Mouse (Mus musculus) midbrain, embryonic 15.5 days (tissue): ENCODE data around the gene Smagp. TPM values are rescaled to one million over a fixed set of nuclear protein-coding genes. Genes with fewer than 3 reads are reported as not detected.
"Not testable (repeated sequence)": the region's sequence is repeated elsewhere in the genome, so short reads cannot be mapped to it uniquely, and the experiment has no call there.

Source experiments
- ATAC-seq: fragments of 200-750 bp; cut with Nextera tagmentation; replicated peaks from 2 replicates; pipeline ENCODE4 v1.8.0; 2017; ENCODE audit warnings: moderate TSS enrichment
- H3K27ac ChIP-seq: fragments of 300-500 bp; sonication (generic); 2 replicates; pipeline ENCODE4 v1.5.1; 2015; ENCODE audit warnings: mild to moderate bottlenecking, inconsistent platforms
- H3K27me3 ChIP-seq: fragments of 300-500 bp; sonication (generic); replicated peaks from 2 replicates; pipeline ENCODE4 v1.6.1; 2015; ENCODE audit warnings: inconsistent platforms
- H3K36me3 ChIP-seq: fragments of 300-500 bp; sonication (generic); replicated peaks from 2 replicates; pipeline ENCODE4 v1.6.1; 2015; ENCODE audit warnings: inconsistent platforms
- H3K4me1 ChIP-seq: fragments of 300-500 bp; sonication (generic); 2 replicates; pipeline ENCODE4 v1.6.1; 2015; ENCODE audit warnings: inconsistent platforms
- H3K4me2 ChIP-seq: fragments of 300-500 bp; sonication (generic); 2 replicates; pipeline ENCODE4 v1.6.1; 2015; ENCODE audit warnings: inconsistent platforms, mild to moderate bottlenecking, moderate library complexity
- H3K4me3 ChIP-seq: fragments of 300-500 bp; sonication (generic); 2 replicates; pipeline ENCODE4 v1.5.1; 2015; ENCODE audit warnings: mild to moderate bottlenecking, inconsistent platforms
- H3K9ac ChIP-seq: fragments of 300-500 bp; sonication (generic); 2 replicates; pipeline ENCODE4 v1.6.1; 2015; ENCODE audit warnings: mild to moderate bottlenecking, inconsistent platforms
- H3K9me3 ChIP-seq: fragments of 300-500 bp; sonication (generic); 2 replicates; pipeline ENCODE4 v1.6.1; 2016; ENCODE audit warnings: inconsistent platforms
- WGBS: fragments of 180-500 bp; shearing (Covaris S2); methylation state at CpG from one replicate; pipeline ENCODE4 v1.1.7; 2015; ENCODE audit warnings: mixed read lengths; 5-methylcytosine and 5-hydroxymethylcytosine counted together
- polyA plus RNA-seq: library from polyadenylated mRNA; unstranded; fragments of >200 nt; fragmentation: Nextera tagmentation; extraction: Ambion mirVana; gene quantifications from 2 replicates; pipeline ENCODE4 v1.2.1, GENCODE M21; 2015

Smagp gene
- polyA plus RNA-seq, 1 experiment from 2014 or later, result 4.0 TPM

GRCm38 (mm10) chr15:100615825-100616220, 20.9 kb downstream of the Smagp start:
- Histone ChIP-seq H3K4me3 (peak overlapping the region; percentile 95), H3K36me3 (peaks cover 17% of the 10 kb centered on the region), H3K4me1 (peaks cover 25% of the 10 kb centered on the region), H3K4me2 (peak overlapping the region; percentile 82), H3K9me3 (no peaks in the 10 kb centered on the region), H3K9ac (peak overlapping the region; percentile 90), H3K27ac (peak overlapping the region; percentile 98), H3K27me3 (no peaks in the 10 kb centered on the region)
- WGBS, result under 1% methylated on average over 43 of the region's 43 CpGs
- peak; percentile 90 for ATAC-seq

GRCm38 (mm10) chr15:100614996-100615824, 21.5 kb downstream of the Smagp start, which contains the start of gene Dazap2:
Gene Dazap2 (plus strand): TSS chr15:100615349.
- WGBS, result under 1% methylated on average over 88 of the region's 99 CpGs

GRCm38 (mm10) chr15:100614218-100614995, 22.3 kb downstream of the Smagp start:
- ATAC-seq, result peak; percentile 5
- Histone ChIP-seq H3K36me3 (peaks cover 9% of the 10 kb centered on the region), H3K4me3 (peak overlapping the region; percentile 95), H3K27me3 (no peaks in the 10 kb centered on the region), H3K9me3 (no peaks in the 10 kb centered on the region), H3K4me2 (peak overlapping the region; percentile 88), H3K4me1 (peaks cover 26% of the 10 kb centered on the region), H3K9ac (peak overlapping the region; percentile 90), H3K27ac (peak overlapping the region; percentile 98)
- WGBS, result 10% methylated on average over 43 of the region's 43 CpGs

More at GRCm38 (mm10) chr15:100614996-100615824, 21.5 kb downstream of the Smagp start, which contains the start of gene Dazap2:
- peak; percentile 89 for ATAC-seq
- Histone ChIP-seq H3K9ac (peak within 1 kb of the TSS; percentile 90), H3K4me1 (peaks cover 25% of the 10 kb centered on the region), H3K4me3 (peak within 1 kb of the TSS; percentile 95), H3K36me3 (peaks cover 11% of the 10 kb centered on the region), H3K4me2 (peak within 1 kb of the TSS; percentile 88), H3K27me3 (no peaks in the 10 kb centered on the region), H3K27ac (peak within 1 kb of the TSS; percentile 98), H3K9me3 (no peaks in the 10 kb centered on the region)

- peaks cover 5% of the 10 kb centered on the region for H3K36me3 ChIP-seq
- peak overlapping the region; percentile 36 for H3K4me2 ChIP-seq
- H3K27ac ChIP-seq, result no peak overlapping the region
- H3K27me3 ChIP-seq, result no peaks in the 10 kb centered on the region
- peaks cover 28% of the 10 kb centered on the region for H3K4me1 ChIP-seq
- no peak overlapping the region for H3K9ac ChIP-seq
- WGBS, result 10% methylated on average over 16 of the region's 16 CpGs
- H3K9me3 ChIP-seq, result no peaks in the 10 kb centered on the region
- 0 out of 2 replicates have a peak overlapping the region, but pooled peaks have one; percentile 14 for H3K4me3 ChIP-seq
- ATAC-seq, result no peak
Measured at GRCm38 (mm10) chr15:100613584-100613983, 23.2 kb downstream of the Smagp start.

- no peak overlapping the region for H3K27ac ChIP-seq
- peaks cover 28% of the 10 kb centered on the region for H3K4me1 ChIP-seq
- no peaks in the 10 kb centered on the region for H3K9me3 ChIP-seq
- H3K4me3 ChIP-seq, result no peak overlapping the region
- H3K4me2 ChIP-seq, result no peak overlapping the region
- H3K27me3 ChIP-seq, result no peaks in the 10 kb centered on the region
- 77% methylated on average over 2 of the region's 2 CpGs for WGBS
- H3K36me3 ChIP-seq, result no peaks in the 10 kb centered on the region
- ATAC-seq, result no peak
- H3K9ac ChIP-seq, result no peak overlapping the region
Measured at GRCm38 (mm10) chr15:100612432-100612831, 24.3 kb downstream of the Smagp start.

- Histone ChIP-seq H3K4me2 (no peak overlapping the region), H3K4me1 (peaks cover 26% of the 10 kb centered on the region), H3K9ac (no peak overlapping the region), H3K36me3 (no peaks in the 10 kb centered on the region), H3K9me3 (no peaks in the 10 kb centered on the region), H3K27ac (no peak overlapping the region), H3K27me3 (no peaks in the 10 kb centered on the region), H3K4me3 (no peak overlapping the region)
- no peak for ATAC-seq
- 89% methylated on average over 7 of the region's 7 CpGs for WGBS
Measured at GRCm38 (mm10) chr15:100611951-100612350, 24.8 kb downstream of the Smagp start.

GRCm38 (mm10) chr15:100606677-100607076, 30.1 kb downstream of the Smagp start:
- H3K9me3 ChIP-seq, H3K27ac ChIP-seq, H3K9ac ChIP-seq, ATAC-seq, H3K27me3 ChIP-seq, H3K36me3 ChIP-seq, H3K4me3 ChIP-seq, H3K4me2 ChIP-seq: not testable (repeated sequence)
- WGBS, result 94% methylated on average over 8 of the region's 8 CpGs
- H3K4me1 ChIP-seq, result peaks cover 15% of the 10 kb centered on the region

- no peaks in the 10 kb centered on the region for H3K9me3 ChIP-seq
- H3K27me3 ChIP-seq, result peaks cover 3% of the 10 kb centered on the region
- H3K9ac ChIP-seq, result no peak overlapping the region
- peaks cover 29% of the 10 kb centered on the region for H3K4me1 ChIP-seq
- ATAC-seq, result no peak
- no peaks in the 10 kb centered on the region for H3K36me3 ChIP-seq
- no peak overlapping the region for H3K4me3 ChIP-seq
- 50% methylated on average over 3 of the region's 3 CpGs for WGBS
- no peak overlapping the region for H3K4me2 ChIP-seq
- H3K27ac ChIP-seq, result no peak overlapping the region
Measured at GRCm38 (mm10) chr15:100601669-100602068, 35.1 kb downstream of the Smagp start.

- WGBS, result 21% methylated on average over 21 of the region's 21 CpGs
Measured at GRCm38 (mm10) chr15:100600696-100601272, 36.0 kb downstream of the Smagp start.

GRCm38 (mm10) chr15:100600047-100600695, 36.6 kb downstream of the Smagp start:
- H3K4me2 ChIP-seq, result peak overlapping the region; percentile 76
- no peaks in the 10 kb centered on the region for H3K9me3 ChIP-seq
- H3K27ac ChIP-seq, result peak overlapping the region; percentile 89
- WGBS, result 2% methylated on average over 35 of the region's 35 CpGs
- peak overlapping the region; percentile 86 for H3K4me3 ChIP-seq
- H3K4me1 ChIP-seq, result peaks cover 23% of the 10 kb centered on the region
- H3K36me3 ChIP-seq, result no peaks in the 10 kb centered on the region
- H3K9ac ChIP-seq, result peak overlapping the region; percentile 86
- peaks cover 3% of the 10 kb centered on the region for H3K27me3 ChIP-seq
- peak; percentile 46 for ATAC-seq

More at GRCm38 (mm10) chr15:100600696-100601272, 36.0 kb downstream of the Smagp start:
- no peaks in the 10 kb centered on the region for H3K36me3 ChIP-seq
- H3K27me3 ChIP-seq, result peaks cover 3% of the 10 kb centered on the region
- no peak overlapping the region for H3K9ac ChIP-seq
- peaks cover 29% of the 10 kb centered on the region for H3K4me1 ChIP-seq
- no peak for ATAC-seq
- no peak overlapping the region for H3K27ac ChIP-seq
- peak overlapping the region; percentile 76 for H3K4me2 ChIP-seq
- H3K9me3 ChIP-seq, result no peaks in the 10 kb centered on the region
- peak overlapping the region; percentile 86; the same call in 1 of the 2 replicates for H3K4me3 ChIP-seq

- peaks cover 16% of the 10 kb centered on the region for H3K4me1 ChIP-seq
- H3K27me3 ChIP-seq, result peaks cover 3% of the 10 kb centered on the region
- peak within 1 kb of the TSS; percentile 76 for H3K4me2 ChIP-seq
- H3K9me3 ChIP-seq, result no peaks in the 10 kb centered on the region
- H3K36me3 ChIP-seq, result no peaks in the 10 kb centered on the region
- WGBS, result under 1% methylated on average over 63 of the region's 76 CpGs
- peak within 1 kb of the TSS; percentile 89 for H3K27ac ChIP-seq
- H3K4me3 ChIP-seq, result peak within 1 kb of the TSS; percentile 86
- ATAC-seq, result peak; percentile 77
- peak within 1 kb of the TSS; percentile 86 for H3K9ac ChIP-seq
Measured at GRCm38 (mm10) chr15:100599276-100600046, 37.3 kb downstream of the Smagp start, which contains the start of gene Pou6f1. Gene Pou6f1 (minus strand): TSS chr15:100599984.
